Mouse (Mus musculus) cerebellum, adult 2 months (tissue): ENCODE data around the gene Mfsd9. TPM values are rescaled to one million over a fixed set of nuclear protein-coding genes. Genes with fewer than 3 reads are reported as not detected.

Experiments
- DNase-seq, 2 experiments: peaks; one replicate each; pipeline ENCODE4 v3.0.0; 2021
- H3K27ac ChIP-seq: fragments of 200-500 bp; 2 replicates; pipeline ENCODE4 v1.5.1; 2012; ENCODE audit warnings: low read length, control low read depth, inconsistent platforms; ENCODE audit not compliant: insufficient read depth
- H3K27me3 ChIP-seq: fragments of 200-500 bp; 2 replicates; pipeline ENCODE4 v1.6.1; 2012; ENCODE audit warnings: inconsistent platforms, mild to moderate bottlenecking, low read length, moderate library complexity; ENCODE audit not compliant: control insufficient read depth, insufficient read depth
- H3K4me1 ChIP-seq: fragments of 200-500 bp; 2 replicates; pipeline ENCODE4 v1.6.1; 2011; ENCODE audit warnings: low read length; ENCODE audit not compliant: control insufficient read depth, insufficient read depth
- H3K4me3 ChIP-seq: fragments of 200-500 bp; replicated peaks from 2 replicates; pipeline ENCODE3; 2011; ENCODE audit warnings: mild to moderate bottlenecking, low read depth, low read length, control low read depth; ENCODE audit not compliant: insufficient read depth
- CTCF ChIP-seq: fragments of 200-500 bp; IDR thresholded peaks from 2 replicates; pipeline ENCODE4 v1.5.1; 2011; ENCODE audit warnings: low read depth, mild to moderate bottlenecking, control low read depth, low read length, moderate library complexity, borderline replicate concordance; ENCODE audit not compliant: insufficient read depth
- POLR2A ChIP-seq: fragments of 200-500 bp; IDR thresholded peaks from 2 replicates; pipeline ENCODE4 v1.6.1; 2011; ENCODE audit warnings: low read length, control low read depth, borderline replicate concordance; ENCODE audit not compliant: insufficient read depth
- WGBS: fragments of 180-500 bp; shearing (Covaris S2); methylation state at CpG from one replicate; pipeline ENCODE4 v1.1.7; 2018; 5-methylcytosine and 5-hydroxymethylcytosine counted together
- polyA plus RNA-seq: library from polyadenylated mRNA; depleted of rRNA; stranded (reverse); fragments of >200 nt; gene quantifications from 2 replicates; pipeline ENCODE4 v1.2.3, GENCODE M21; 2012

Gene Mfsd9
- polyA plus RNA-seq, 1 experiment: 2.9 TPM

DNA sequence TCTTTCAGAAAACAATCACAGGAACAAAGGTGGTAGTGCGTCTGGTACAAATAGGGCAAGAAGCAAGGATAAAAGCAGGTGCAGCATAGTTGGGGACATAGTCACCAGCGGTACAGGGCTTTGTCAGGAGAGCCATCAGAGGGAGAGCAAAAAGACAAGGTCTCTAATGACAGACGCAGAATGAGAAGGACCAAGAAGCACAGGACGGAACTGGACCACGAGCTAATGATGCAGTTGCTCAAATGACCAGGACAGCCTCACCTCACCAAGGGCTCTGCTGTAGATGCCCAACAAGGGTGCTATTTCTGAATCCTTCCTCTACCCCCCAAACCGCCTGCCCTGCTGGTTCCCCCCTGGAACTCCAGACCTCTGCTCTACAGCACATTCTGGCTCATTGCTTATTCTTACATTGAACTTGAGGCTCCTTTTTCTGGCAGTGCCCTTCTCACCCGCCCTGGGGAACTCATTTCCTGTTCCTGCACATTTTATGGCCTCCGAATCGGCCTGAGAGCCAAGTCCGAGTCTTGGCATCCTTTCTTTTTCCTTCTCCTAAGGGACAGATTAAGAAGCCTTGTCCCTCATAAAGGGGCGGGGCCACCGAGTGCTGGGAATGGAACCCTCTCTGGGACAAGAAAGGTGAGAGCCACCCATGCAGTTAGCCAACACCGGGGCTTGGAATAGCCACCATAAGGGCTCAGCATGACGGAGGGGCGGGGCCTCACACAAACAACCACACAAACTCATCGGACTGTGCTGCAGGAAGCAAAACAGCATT is 24.8 kb upstream of the Mfsd9 start:
- no peak for DNase-seq
- Histone ChIP-seq H3K27me3 (no peaks in the 10 kb centered on the region), H3K4me3 (no peak overlapping the region), H3K27ac (no peak overlapping the region), H3K4me1 (no peaks in the 10 kb centered on the region)
- 45% methylated on average over 16 of the region's 16 CpGs for WGBS
- no peak for TF ChIP-seq CTCF
- TF ChIP-seq POLR2A: no peak

DNA sequence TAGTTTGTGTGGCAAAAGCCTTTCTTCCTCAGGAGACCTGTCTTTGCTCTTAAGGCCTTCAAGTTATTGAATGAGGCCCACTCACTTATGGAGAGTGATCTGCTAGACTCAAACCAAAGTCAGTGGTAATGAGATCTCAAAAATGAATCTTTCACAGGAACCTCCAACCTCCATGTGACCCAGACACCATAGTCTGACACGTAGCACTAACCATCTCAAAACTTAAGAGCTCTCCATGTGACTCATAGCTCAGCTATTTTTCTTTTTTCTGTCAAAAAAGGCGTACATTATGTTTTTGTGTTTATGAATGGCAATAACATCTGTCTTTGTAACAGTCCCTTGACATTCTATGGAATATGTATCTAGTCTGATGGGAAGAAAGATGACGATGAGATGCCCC is 18.2 kb upstream of the Mfsd9 start:
- Histone ChIP-seq H3K4me3 (no peak overlapping the region), H3K4me1 (no peaks in the 10 kb centered on the region), H3K27ac (no peak overlapping the region), H3K27me3 (no peaks in the 10 kb centered on the region)
- TF ChIP-seq POLR2A (no peak), CTCF (no peak)
- 86% methylated on average over 3 of the region's 3 CpGs for WGBS
- no peak for DNase-seq

DNA sequence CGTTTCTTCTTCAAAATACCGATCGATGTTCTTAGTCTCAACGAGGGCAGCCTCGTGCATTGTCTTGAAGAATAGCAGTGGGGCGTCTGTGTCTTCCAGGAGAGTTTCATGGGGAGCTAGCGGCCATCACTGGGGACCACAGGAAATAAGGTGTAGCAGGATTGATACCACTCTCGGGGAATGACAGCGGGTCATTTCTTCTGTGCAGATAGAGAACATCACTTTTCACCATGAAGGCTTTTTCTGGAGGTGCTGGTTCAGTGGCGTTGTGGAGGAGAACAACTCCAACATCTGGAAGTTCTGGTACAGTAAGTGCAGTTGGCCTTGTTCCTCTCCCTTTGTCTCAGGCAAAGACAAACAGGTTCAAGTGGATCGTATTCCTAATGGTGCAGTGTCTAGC is 15.4 kb upstream of the Mfsd9 start:
- DNase-seq: no peak
- Histone ChIP-seq H3K27ac (no peak overlapping the region), H3K4me3 (no peak overlapping the region), H3K4me1 (no peaks in the 10 kb centered on the region), H3K27me3 (no peaks in the 10 kb centered on the region)
- 87% methylated on average over 11 of the region's 11 CpGs for WGBS
- no peak for TF ChIP-seq CTCF
- no peak for TF ChIP-seq POLR2A

DNA sequence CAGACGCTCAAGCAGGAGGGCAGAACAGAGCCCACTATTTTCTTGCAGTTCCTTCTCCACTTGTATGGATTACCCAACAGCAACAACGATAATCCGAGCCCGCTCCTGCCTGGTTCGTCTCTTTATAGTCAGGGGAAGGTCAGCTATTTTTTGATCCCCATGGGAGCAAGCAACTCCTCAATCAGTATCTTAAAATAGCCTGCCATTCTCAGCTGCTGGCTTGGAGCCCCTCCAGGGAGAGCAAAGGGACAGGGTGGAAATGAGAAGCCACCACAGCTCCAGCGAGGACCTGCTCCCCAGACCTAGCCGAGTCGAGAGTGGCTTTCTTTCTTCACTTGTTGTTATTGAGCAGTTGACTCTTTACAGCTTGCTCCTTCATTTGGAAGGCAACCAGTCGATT is 14.9 kb upstream of the Mfsd9 start, which contains the start of gene Tmem182:
Tmem182 (plus strand) TSS at position 251 of the 400 bp plus-strand sequence.
- H3K4me3 ChIP-seq: no peak within 1 kb of the TSS
- no peak within 1 kb of the TSS for H3K27ac ChIP-seq
- H3K27me3 ChIP-seq: no peaks in the 10 kb centered on the region
- no peaks in the 10 kb centered on the region for H3K4me1 ChIP-seq
- no peak for DNase-seq
- 59% methylated on average over 9 of the region's 9 CpGs for WGBS
- no peak for TF ChIP-seq POLR2A
- TF ChIP-seq CTCF: no peak

DNA sequence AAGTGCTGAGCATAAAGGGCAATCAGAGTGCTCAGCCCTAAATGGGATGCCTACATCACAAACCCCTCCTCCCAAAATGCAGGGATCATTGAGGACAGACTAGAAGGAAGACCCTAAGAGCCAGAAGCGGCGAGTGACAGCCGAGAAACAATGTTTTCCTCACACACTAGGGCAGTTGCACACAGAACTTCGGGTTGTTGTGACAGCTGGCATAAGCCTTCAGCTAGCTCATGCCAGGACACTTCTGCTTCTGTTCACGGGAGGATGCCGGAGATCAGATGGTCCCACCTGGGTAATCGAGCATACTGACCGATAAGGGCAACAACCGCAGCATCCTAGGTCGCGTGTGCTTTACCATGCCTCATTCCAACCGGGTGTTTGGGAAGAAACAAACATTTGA is 13.6 kb upstream of the Mfsd9 start:
- Histone ChIP-seq H3K27ac (no peak overlapping the region), H3K27me3 (no peaks in the 10 kb centered on the region), H3K4me1 (no peaks in the 10 kb centered on the region), H3K4me3 (no peak overlapping the region)
- TF ChIP-seq CTCF (no peak), POLR2A (no peak)
- 63% methylated on average over 12 of the region's 12 CpGs for WGBS
- DNase-seq: no peak

DNA sequence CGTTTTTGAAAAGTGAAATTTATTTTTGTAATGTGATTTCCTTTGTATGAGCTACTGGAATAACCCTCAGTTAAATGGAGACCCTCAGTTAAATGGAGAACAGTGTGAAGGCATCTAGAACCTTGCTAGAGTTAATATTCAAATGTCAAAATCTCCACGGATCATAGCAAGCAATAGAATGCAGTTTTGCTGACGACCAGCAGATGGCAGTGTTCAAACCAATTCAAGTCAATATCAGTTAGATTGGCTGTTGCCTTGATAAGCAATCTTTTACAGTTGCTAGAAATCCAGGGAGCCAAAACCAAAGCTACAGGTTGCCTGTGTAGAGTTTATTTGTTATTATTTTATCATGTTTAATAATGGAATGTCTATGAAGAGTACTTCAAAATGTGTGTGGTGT is 12.3 kb upstream of the Mfsd9 start:
- no peaks in the 10 kb centered on the region for H3K27me3 ChIP-seq
- WGBS: 25% methylated on average over 3 of the region's 3 CpGs
- H3K4me3 ChIP-seq: no peak overlapping the region
- peak; percentile 16 to 23 for DNase-seq
- H3K4me1 ChIP-seq: no peaks in the 10 kb centered on the region
- TF ChIP-seq POLR2A: no peak
- 0 out of 2 replicates have a peak, but pooled peaks have one; percentile 29 for TF ChIP-seq CTCF
- no peak overlapping the region for H3K27ac ChIP-seq

DNA sequence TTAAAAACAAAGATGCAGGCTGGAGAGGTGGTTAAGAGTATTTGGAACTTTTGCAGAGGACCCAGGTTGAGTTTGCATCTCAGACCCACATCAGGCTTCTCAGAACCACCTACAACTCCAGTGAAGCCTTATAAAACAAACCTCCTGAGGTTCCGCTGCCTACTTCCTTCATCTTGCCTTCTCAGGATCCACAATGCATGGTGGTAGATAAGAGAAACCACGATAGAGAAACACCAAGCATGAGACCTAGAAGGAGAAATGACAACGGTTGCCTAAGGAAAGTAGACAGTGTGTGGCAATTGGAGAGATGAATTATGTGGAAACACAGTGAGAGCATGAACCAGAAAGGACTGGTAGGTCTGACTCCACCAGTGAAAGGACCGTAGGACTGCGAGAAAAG is 10.4 kb upstream of the Mfsd9 start:
- Histone ChIP-seq H3K4me1 (no peaks in the 10 kb centered on the region), H3K27me3 (no peaks in the 10 kb centered on the region), H3K27ac (no peak overlapping the region), H3K4me3 (no peak overlapping the region)
- no peak for DNase-seq
- WGBS: 89% methylated on average over 5 of the region's 5 CpGs
- no peak for TF ChIP-seq POLR2A
- no peak for TF ChIP-seq CTCF

DNA sequence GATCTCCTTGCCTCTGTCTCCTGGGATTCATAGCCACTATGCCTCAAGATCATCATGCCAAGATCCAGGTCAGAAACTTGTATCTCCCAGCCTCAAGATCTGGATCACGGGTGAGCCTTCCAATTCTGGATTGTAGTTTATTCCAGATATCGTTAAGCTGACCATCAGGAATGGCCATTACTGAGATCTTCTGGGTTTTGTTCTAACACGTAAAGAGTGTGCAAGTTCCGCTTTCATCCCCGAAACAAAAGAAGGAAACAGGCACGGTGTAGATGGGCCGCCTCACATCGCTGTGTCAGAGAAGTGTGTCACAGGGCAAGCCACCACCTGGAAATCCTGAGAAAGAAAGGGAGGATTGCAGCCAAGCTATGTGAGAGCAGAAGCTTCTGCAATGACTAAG is 8.6 kb upstream of the Mfsd9 start:
- WGBS: 91% methylated on average over 8 of the region's 8 CpGs
- DNase-seq: no peak
- Histone ChIP-seq H3K4me3 (no peak overlapping the region), H3K27me3 (no peaks in the 10 kb centered on the region), H3K4me1 (no peaks in the 10 kb centered on the region), H3K27ac (no peak overlapping the region)
- TF ChIP-seq POLR2A: no peak
- TF ChIP-seq CTCF: no peak
